Mouse (Mus musculus): ENCODE data around the gene Abcc10. TPM values are rescaled to one million over a fixed set of nuclear protein-coding genes. Genes with fewer than 3 reads are reported as not detected.

Gene Abcc10
- polyA plus RNA-seq (2015; fragmentation: Nextera tagmentation; extraction: Ambion mirVana): 3.9 and 5.3 TPM in 2 replicates

DNA sequence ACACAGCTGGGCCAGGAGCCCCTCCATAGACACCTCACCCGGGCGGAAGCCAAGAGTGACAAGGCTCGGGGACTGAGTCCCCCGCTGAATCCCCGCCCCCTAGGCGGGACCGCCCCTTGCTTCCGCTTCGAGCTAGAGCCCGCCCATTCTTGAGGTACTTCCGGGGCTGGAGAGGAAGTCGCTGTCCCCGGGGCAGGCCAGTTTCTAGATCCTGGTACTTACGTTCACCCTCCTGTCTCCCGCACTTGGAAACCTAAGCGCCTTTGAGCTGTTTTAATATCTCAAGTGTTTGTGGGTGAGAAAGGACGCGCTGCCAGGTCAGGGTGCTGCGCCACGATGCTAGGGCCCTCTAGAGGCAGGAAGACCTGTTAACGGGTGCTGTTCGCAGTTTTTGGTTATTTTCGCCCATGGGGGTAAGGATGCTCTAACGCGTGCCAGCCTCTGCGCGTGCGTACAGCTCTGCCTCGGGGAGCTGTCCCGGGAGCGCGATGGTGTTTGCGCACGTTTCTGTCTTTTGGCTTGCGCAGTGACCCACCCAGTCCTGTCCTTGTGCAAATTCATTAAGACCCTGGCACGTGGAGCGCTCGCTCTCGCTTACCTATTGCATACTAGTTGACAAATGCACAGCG, at the start of gene Abcc10:
Abcc10 (minus strand) TSS at position 447 of the 629 bp plus-strand sequence.
- under 1% methylated on average over 40 of the region's 40 CpGs for WGBS
- Histone ChIP-seq H3K4me3 (peak within 1 kb of the TSS; percentile 86), H3K9me3 (no peaks in the 10 kb centered on the region), H3K27ac (peak within 1 kb of the TSS; percentile 95), H3K9ac (peak within 1 kb of the TSS; percentile 91), H3K27me3 (no peaks in the 10 kb centered on the region), H3K4me2 (peak within 1 kb of the TSS; percentile 88), H3K36me3 (0 out of 2 replicates have a peak, but pooled peaks cover 6% of the 10 kb centered on the region), H3K4me1 (peaks cover 8% of the 10 kb centered on the region; the same call in 1 of the 2 replicates)
- ATAC-seq (ENCODE audit: borderline replicate concordance, extremely low read depth, low FRiP score, low TSS enrichment): peak; percentile 99

DNA sequence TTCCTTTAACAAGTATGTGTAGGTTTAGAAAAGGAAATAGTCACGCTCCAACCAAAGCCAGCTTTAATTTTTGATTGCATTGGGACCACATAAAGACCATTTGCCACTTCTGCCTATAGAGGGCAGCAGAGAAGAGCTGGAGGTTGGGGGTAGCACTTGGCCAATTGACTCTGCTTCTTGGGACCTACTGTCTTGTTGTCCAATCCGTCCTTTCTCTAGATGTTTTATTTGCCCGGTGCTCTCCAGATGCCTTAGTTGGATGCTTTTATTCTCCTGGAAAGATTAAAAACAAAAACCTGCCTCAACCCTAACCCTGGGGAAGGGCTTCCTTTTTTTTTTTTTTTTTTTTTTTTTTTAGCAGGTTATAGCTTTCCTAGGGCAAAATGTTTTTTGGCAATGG, 43.6 kb upstream of the Abcc10 start:
- H3K4me1 ChIP-seq: no peaks in the 10 kb centered on the region
- H3K9me3 ChIP-seq: no peaks in the 10 kb centered on the region
- H3K4me3 ChIP-seq: no peak overlapping the region
- no peak overlapping the region for H3K4me2 ChIP-seq
- 75% methylated on average over 3 of the region's 3 CpGs for WGBS
- no peak overlapping the region for H3K27ac ChIP-seq
- ATAC-seq (ENCODE audit: borderline replicate concordance, extremely low read depth, low FRiP score, low TSS enrichment): no peak
- H3K36me3 ChIP-seq: no peaks in the 10 kb centered on the region
- H3K9ac ChIP-seq: no peak overlapping the region
- H3K27me3 ChIP-seq: no peaks in the 10 kb centered on the region

DNA sequence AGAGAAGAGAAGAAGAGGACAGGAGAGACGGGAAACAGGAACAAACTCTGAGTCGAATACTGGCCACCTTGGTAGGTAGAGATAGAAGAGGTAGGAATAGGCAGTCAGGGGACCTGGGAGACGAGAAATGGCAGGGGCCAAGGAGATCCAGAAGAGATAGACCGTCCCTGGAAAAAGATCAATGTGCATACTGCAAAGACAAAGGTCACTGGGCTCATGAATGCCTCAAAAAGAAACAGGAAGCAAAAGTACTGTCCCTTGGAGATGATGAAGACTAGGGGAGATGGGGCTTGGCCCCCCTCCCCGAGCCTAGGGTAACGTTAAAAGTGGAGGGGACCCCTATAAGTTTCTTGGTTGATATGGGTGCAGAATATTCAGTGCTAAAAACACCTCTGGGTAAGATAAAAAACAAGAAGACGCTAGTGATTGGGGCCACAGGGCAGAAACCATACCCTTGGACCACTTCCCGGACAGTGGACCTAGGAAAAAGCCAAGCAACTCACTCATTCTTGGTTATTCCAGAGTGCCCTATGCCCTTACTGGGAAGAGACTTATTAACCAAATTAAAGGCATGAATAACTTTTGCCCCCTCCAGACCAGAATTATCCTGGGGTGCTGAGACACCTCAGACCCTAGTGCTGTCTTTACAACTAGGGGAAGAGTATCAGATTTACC, 23.0 kb upstream of the Abcc10 start:
- no peaks in the 10 kb centered on the region for H3K36me3 ChIP-seq
- H3K4me2 ChIP-seq: no peak overlapping the region
- H3K4me1 ChIP-seq: no peaks in the 10 kb centered on the region
- no peak overlapping the region for H3K27ac ChIP-seq
- H3K9me3 ChIP-seq: no peaks in the 10 kb centered on the region
- H3K4me3 ChIP-seq: no peak overlapping the region
- ATAC-seq (ENCODE audit: borderline replicate concordance, extremely low read depth, low FRiP score, low TSS enrichment): no peak
- no peak overlapping the region for H3K9ac ChIP-seq
- WGBS: 81% methylated on average over 8 of the region's 8 CpGs
- H3K27me3 ChIP-seq: no peaks in the 10 kb centered on the region

DNA sequence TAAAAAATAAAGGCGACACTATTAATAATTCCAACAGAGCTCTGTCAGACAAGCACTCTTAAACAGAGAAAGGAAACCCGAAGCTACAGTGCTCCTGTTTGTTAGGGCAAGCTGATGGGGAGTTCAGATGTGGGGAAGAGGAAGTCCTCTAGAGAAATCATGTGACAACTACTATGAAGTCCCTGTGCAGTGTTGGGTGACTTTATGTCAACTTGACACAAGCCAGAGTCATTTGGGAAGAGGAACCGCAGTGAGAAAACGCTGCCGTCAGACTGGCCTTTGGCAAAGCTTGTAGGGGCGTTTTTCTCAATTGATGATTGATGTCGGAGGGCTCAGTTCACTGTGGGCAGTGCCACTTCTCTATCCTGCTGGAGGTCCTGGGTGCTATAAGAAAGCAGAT, 13.1 kb upstream of the Abcc10 start:
- H3K4me3 ChIP-seq: no peak overlapping the region
- WGBS: 66% methylated on average over 7 of the region's 7 CpGs
- no peak for ATAC-seq (ENCODE audit: borderline replicate concordance, extremely low read depth, low FRiP score, low TSS enrichment)

DNA sequence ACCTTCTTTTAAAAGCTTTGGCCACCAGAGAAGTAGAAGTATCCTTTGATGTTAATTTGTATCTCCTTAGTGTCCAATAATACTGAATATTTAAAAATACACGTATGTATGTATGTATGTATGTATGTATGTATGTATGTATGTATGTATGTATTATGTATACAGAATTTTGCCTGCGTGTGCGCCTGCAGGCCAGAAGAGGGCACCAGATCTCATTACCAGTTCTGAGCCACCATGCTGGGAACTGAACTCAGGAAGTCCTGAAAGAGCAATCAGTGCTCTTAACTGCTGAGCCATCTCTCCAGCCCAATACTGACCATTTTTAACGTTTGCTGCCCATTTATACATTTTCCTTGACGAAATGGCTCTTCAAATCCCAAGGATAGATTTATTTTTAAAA, 8.3 kb upstream of the Abcc10 start:
- Histone ChIP-seq H3K4me2 (no peak overlapping the region), H3K4me1 (no peaks in the 10 kb centered on the region), H3K27ac (no peak overlapping the region), H3K27me3 (no peaks in the 10 kb centered on the region), H3K9ac (no peak overlapping the region), H3K36me3 (no peaks in the 10 kb centered on the region), H3K4me3 (no peak overlapping the region), H3K9me3 (no peaks in the 10 kb centered on the region)
- ATAC-seq (ENCODE audit: borderline replicate concordance, extremely low read depth, low FRiP score, low TSS enrichment): no peak
- WGBS: 22% methylated on average over 5 of the region's 5 CpGs

More for the DNA sequence above, 13.1 kb upstream of the Abcc10 start:
- Histone ChIP-seq H3K4me2 (no peak overlapping the region), H3K9ac (no peak overlapping the region), H3K27ac (no peak overlapping the region), H3K4me1 (no peaks in the 10 kb centered on the region), H3K9me3 (peaks cover 4% of the 10 kb centered on the region; the same call in 1 of the 2 replicates), H3K27me3 (no peaks in the 10 kb centered on the region), H3K36me3 (no peaks in the 10 kb centered on the region)

DNA sequence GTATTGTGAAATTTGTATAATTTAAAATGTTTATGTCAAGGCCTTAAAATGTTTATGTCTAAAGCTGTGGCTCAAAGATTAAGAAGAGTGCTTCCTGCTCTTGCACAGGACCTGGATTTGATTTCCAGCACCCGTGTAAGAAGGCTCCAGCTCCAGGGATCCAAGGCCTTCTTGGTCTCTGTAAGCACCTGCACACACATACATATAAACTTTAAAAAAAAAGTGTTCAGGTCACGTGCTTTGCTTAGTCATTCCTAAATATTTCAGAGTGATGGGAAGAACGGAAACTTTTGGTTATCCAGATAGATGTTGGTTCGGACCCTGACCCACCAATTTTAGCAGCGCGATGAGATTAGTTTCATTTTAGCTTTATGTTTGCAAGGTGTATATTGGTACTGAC, 571 bp upstream of the Abcc10 start:
- Histone ChIP-seq H3K4me1 (peaks cover 8% of the 10 kb centered on the region; the same call in 1 of the 2 replicates), H3K27me3 (no peaks in the 10 kb centered on the region), H3K9me3 (no peaks in the 10 kb centered on the region), H3K4me3 (peak overlapping the region; percentile 86; the same call in 1 of the 2 replicates), H3K27ac (peak overlapping the region; percentile 95), H3K9ac (no peak overlapping the region), H3K36me3 (no peaks in the 10 kb centered on the region), H3K4me2 (peak overlapping the region; percentile 88)
- no peak for ATAC-seq (ENCODE audit: borderline replicate concordance, extremely low read depth, low FRiP score, low TSS enrichment)
- 60% methylated on average over 6 of the region's 6 CpGs for WGBS

DNA sequence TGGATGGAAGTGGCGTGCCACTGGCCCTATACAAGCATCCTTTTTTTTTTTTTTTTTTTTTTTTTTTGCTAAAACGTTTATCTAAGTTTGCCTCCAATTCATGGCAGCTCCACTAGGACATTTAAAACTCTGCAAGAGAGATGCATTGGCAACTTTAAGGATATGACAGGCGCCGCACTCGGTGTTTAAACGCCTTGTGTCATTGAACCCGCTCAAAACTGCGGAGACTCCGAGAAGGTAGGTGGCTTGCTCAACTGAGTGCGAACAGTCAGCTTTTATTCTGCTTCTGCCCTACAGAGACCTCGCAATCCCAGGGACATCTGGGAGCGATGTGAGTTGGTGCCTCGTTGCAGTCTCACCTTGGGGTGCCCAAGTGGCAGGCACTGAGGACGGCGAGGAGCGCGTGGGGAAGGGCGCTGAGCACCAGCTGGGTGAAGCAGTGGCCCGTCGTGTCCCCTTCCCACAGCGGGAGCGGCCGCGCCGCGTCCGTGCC, 693 bp downstream of the Abcc10 start:
- ATAC-seq (ENCODE audit: borderline replicate concordance, extremely low read depth, low FRiP score, low TSS enrichment): no peak
- H3K4me3 ChIP-seq: peak overlapping the region; percentile 86

DNA sequence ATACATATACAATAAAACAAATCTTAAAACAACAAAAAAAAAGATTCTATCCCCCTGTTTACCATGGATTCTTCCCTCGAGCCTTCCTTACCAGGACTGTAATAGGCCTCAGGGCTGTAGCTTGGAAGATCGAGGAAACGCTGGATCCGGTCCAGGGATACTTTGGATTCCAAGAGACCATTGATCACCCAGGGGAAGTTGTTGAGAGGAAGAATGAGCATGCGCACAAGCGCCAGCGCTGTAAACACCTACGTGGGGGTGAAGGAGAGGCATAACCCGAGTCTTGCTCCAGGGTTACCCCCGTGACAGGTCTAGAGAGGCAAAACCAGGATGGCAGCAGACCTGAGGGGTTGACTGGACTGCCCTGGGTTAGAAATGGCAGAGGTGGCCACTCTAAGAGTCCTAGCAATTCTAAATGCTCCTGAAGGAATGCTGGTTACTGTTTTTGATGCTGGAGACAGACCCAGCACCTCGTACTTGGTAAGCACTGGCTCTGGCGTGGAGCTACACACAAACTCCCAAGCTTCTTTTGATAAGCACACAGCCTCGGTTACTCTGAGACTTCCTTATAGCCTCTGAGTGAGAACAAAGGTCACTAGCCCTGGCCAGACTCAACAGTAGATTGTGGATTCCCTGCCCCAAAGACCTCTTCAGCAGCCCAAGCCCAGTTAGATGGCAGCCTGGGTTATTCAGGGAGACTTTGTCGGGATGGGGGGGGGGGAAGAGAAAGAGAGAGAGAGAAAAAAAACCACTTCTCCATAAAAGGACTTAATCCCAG, 5.9 kb downstream of the Abcc10 start:
- Histone ChIP-seq H3K4me1 (peaks cover 4% of the 10 kb centered on the region; the same call in 1 of the 2 replicates), H3K36me3 (0 out of 2 replicates have a peak, but pooled peaks cover 8% of the 10 kb centered on the region), H3K27me3 (no peaks in the 10 kb centered on the region), H3K4me2 (no peak overlapping the region), H3K4me3 (no peak overlapping the region), H3K27ac (no peak overlapping the region), H3K9ac (no peak overlapping the region), H3K9me3 (no peaks in the 10 kb centered on the region)
- 82% methylated on average over 14 of the region's 14 CpGs for WGBS
- ATAC-seq (ENCODE audit: borderline replicate concordance, extremely low read depth, low FRiP score, low TSS enrichment): no peak

More for the DNA sequence above, 693 bp downstream of the Abcc10 start:
- Histone ChIP-seq H3K9me3 (no peaks in the 10 kb centered on the region), H3K27ac (peak overlapping the region; percentile 95), H3K9ac (peak overlapping the region; percentile 91), H3K4me2 (peak overlapping the region; percentile 88), H3K36me3 (0 out of 2 replicates have a peak, but pooled peaks cover 8% of the 10 kb centered on the region), H3K4me1 (peaks cover 8% of the 10 kb centered on the region; the same call in 1 of the 2 replicates), H3K27me3 (no peaks in the 10 kb centered on the region)
- WGBS: 2% methylated on average over 27 of the region's 27 CpGs

DNA sequence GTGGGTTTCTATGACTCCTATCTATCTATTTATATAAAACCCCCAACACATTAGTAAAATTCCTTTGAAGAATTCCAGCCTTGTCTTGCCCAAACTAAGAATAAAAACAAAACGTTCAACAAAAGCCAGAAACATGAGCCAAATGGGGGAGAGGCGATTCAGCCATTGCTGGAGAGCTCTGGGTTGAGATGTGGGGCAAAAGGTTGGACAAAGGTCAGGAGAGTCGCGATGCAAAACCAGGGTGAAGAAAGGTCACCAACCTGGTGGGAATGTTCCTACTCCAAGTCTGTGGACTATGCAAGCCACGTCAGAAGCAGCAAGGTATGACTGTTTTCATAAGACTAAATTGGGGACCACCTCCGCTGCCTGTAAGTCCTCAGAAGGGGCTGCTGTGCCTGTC, 7.7 kb downstream of the Abcc10 start:
- 56% methylated on average over 6 of the region's 6 CpGs for WGBS
- Histone ChIP-seq H3K4me1 (no peaks in the 10 kb centered on the region), H3K27me3 (no peaks in the 10 kb centered on the region), H3K27ac (no peak overlapping the region), H3K36me3 (0 out of 2 replicates have a peak, but pooled peaks cover 8% of the 10 kb centered on the region), H3K4me3 (no peak overlapping the region), H3K4me2 (no peak overlapping the region), H3K9ac (no peak overlapping the region), H3K9me3 (no peaks in the 10 kb centered on the region)
- no peak for ATAC-seq (ENCODE audit: borderline replicate concordance, extremely low read depth, low FRiP score, low TSS enrichment)

DNA sequence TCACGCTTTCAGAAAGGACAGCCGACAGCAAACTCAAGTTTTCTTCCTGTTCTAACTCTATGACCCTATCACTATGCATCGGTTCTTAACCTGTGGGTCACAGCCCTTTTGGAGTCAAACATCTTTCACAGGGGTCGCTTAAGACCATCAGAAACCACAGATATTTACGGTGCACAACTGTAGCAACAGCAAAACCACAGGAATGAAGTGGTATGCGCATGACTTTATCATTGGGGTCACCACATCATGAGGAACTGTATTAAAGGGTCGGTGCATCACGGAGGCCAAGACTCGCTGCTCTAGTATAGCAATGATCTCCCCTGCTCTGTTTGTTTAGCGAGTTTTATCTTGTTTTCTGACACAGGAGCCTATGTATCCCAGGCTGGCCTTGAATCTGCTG, 12.3 kb downstream of the Abcc10 start:
- Histone ChIP-seq H3K4me3 (no peak overlapping the region), H3K9me3 (no peaks in the 10 kb centered on the region), H3K4me2 (no peak overlapping the region), H3K9ac (no peak overlapping the region), H3K4me1 (no peaks in the 10 kb centered on the region), H3K27me3 (no peaks in the 10 kb centered on the region), H3K36me3 (no peaks in the 10 kb centered on the region), H3K27ac (no peak overlapping the region)
- ATAC-seq (ENCODE audit: borderline replicate concordance, extremely low read depth, low FRiP score, low TSS enrichment): no peak
- 86% methylated on average over 10 of the region's 10 CpGs for WGBS

DNA sequence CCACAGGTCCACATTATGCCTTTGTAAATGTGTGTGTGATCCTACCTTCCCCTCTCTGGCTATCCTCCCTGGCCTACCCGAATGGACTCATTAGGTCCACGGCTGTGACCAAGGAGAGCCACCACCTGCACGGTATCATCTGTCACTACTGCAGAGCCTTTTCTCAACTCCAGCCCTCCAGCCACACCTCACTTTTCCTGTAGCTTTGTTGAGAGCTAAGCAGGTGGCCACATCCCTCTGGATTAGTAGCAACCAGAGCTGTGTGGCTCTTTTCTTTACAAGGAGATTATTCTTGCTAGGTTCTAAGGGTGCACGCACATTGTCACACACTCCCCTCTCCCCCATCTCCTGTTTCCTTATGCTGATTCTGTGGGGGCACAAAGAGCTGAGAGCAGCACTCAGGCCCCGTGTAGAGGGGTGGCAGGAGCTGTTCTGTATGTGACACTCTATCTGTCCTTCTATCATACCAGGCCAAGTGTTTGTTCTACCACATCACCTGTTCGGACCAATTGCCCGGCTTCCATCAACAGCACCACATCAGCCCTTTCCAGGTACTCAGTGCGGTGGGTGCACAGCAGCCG, 14.9 kb downstream of the Abcc10 start:
- 83% methylated on average over 9 of the region's 9 CpGs for WGBS

More for the DNA sequence above, 14.9 kb downstream of the Abcc10 start:
- Histone ChIP-seq H3K4me3 (no peak overlapping the region), H3K4me1 (no peaks in the 10 kb centered on the region), H3K27ac (no peak overlapping the region), H3K9ac (no peak overlapping the region), H3K4me2 (no peak overlapping the region), H3K27me3 (no peaks in the 10 kb centered on the region), H3K36me3 (no peaks in the 10 kb centered on the region), H3K9me3 (no peaks in the 10 kb centered on the region)
- ATAC-seq (ENCODE audit: borderline replicate concordance, extremely low read depth, low FRiP score, low TSS enrichment): no peak
